Mouse (Mus musculus): ENCODE data around the gene Smtnl1.
A peak's percentile ranks its signal among the peaks of the same experiment; 100 is the strongest.

Smtnl1 gene

DNA sequence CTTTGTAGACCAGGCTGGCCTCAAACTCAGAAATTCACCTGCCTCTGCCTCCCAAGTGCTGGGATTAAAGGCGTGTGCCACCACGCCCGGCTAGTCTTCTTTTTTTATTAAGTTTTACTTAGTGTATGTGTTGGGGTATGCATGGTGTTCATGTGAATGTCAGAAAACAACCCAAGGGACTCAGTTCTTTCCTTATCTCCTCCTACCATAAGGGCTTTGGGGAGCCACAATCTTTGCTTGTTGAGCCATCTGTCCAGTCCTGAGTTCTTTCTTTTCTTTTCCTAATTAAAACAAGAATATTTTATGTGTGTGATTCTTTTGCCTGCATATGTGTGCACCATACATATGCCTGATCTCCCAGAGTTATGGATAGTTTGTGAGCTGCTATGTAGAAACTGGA, 29.3 kb downstream of the Smtnl1 start:
- peak; percentile 42 for DNase-seq (ENCODE audit: low spot score)

DNA sequence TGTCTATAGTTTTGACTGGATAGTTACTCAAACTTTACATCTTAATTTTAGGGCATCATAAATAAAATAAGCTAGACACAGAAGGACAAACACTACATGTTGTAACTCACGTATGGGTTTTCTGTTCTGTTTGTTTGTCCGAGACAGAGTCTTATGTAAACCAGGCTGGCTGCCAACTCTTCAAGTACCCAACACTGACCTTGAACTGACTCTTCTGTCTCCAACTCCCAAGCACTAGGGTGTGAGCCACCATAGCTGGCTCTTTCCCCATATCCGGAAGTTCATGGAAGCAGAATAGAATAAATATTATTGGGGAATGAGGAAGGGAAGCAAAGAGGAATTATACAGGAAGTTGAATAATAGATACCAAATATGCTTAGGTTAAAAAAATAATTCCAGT, 29.9 kb downstream of the Smtnl1 start:
- no peak for DNase-seq (ENCODE audit: low spot score)

DNA sequence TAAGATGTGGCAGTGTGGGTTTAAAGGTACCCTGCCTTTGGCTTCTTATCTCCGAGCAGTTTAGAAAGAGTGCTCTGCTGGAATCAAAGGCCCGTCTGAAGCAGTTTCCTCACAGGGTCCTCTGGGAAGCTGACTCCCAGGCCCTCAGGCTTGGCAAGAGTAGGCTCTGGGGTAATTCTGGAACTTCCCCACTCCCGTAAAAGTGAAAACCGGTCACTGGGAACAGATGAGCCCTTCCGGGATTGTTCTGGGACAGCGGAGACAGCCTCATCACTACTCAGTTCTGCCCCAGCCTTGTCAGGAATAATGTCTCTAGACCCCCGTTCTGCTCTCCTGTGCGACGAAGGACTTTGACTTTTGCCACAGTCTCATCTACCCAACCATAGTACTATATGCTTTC, 32.0 kb downstream of the Smtnl1 start:
- no peak for DNase-seq (ENCODE audit: low spot score)

DNA sequence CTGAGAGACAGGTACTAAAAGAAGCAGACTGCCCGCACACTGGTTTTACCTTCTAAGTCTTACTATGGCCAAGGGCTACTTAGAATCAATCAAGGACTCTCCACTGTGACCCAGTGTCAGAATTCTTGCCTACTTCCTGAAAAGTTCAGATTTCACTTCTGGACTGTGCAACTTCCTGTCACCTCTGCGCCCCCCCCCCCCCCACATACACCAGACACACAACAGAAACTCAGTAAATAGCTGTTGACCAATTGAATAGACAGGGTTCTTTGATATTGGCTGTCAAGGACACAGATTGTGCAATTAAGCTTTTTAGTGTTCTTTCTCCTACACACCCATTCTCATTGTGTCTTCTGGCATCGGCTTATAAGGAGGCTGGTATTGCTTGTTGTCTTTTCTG, 34.1 kb downstream of the Smtnl1 start:
- no peak for DNase-seq (ENCODE audit: low spot score)

DNA sequence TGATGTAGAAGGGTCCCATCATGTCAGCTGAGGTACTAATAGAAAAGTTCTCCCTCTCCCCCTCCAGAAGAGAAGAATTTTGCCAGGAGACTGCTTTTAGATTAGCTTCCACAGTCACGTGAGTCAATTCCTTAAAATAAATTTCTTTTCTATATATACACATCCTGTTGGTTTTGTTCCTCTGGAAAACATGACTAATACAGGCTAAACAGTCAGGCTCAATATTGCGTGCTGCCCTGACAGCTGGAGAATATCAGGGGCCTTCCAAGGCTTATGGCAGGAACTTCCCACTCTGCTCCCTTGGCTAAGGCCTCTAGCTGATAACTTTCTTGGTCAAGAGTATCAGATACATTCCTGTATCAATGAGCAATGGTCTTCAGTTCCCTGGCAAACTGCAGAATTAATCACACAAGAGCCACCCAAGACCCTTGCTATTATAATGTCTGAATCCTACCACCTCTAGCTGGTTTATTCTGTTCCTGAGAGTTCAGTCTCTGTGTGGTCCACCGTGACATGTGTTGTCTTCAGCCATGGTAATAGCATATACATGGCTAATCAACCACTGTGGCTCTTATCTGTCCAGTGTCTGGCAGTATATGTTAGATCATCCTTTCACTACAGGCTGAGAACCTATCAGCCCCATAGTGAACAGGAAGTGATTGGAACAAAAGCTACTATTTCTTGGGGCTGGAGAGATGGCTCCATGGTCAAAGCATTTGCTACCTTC, 38.4 kb downstream of the Smtnl1 start:
- DNase-seq (ENCODE audit: low spot score): no peak

DNA sequence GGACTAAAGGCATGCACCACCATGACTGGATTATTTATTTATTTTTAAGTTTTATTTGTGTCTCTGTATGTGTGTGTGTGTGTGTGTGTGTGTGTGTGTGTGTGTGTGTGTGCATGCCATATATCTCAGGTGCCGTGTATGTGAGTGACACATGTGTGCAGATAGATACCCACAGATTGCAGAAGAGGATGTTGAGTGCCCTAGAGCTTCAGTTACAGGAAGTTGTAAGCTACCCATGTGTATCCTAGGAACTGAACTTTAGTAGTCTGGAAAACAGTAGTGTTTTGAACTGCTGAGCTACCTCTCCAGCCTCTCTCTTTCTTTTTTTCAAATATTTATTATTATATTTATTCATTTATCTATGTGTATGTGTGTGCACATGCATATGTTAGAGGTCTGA, 39.1 kb downstream of the Smtnl1 start:
- DNase-seq (ENCODE audit: low spot score): no peak

DNA sequence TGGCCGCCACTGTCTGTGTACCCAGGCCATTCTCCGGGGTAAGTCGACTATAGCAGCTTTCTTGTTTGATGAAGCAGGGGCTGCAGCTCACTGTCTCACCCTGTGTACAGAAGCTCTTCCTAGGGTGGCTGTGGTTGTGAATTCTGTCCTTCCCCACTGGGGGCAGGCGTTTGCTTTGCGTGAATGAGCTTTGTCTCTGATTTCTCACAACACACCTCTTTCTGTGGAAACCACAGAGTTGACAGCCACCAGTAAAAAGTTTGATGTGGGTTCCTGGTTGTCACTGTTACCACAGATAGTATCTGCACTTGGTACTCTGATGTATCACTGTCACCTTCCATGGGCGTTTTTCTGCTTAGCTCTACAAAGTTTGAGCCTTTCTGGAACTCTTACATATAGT, 43.2 kb downstream of the Smtnl1 start:
- no peak for DNase-seq (ENCODE audit: low spot score)

DNA sequence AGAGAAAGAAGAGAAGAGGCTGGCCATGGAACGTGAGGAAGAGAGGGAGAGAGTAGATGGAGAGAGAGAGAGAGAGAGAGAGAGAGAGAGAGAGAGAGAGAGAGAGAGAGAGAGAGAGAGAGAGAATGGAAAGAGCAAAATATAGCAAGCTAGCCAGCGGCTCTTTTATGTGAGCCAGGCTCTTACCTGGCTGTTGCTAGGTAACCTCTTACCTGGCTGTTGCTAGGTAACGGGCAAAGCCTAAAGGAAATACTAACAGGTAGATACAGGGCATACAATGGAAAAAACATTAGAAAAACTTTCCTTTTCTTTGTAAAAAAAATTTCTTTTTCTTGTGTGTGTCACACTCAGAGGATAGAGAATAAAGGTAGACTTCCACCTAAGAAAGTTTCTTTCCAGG, 44.7 kb downstream of the Smtnl1 start:
- no peak for DNase-seq (ENCODE audit: low spot score)

DNA sequence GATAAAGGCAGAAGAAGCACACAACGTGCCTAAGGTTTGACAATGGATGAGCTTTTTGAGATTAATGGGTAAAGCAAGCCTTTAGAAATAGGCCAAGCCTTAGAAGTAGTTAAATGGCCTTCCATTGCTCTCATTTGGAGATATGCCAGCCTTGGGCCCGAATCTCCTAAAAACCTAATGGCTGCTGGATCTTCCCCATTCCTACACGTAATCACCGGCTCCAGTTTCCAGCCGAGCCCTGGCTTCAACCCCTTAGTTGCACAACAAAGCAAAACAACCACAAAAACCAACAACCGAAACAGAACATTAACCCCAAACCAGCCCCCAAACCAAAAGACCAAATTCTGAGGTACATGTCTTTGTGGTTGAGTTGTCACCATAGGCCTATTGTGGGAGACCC, 46.8 kb downstream of the Smtnl1 start:
- no peak for DNase-seq (ENCODE audit: low spot score)

DNA sequence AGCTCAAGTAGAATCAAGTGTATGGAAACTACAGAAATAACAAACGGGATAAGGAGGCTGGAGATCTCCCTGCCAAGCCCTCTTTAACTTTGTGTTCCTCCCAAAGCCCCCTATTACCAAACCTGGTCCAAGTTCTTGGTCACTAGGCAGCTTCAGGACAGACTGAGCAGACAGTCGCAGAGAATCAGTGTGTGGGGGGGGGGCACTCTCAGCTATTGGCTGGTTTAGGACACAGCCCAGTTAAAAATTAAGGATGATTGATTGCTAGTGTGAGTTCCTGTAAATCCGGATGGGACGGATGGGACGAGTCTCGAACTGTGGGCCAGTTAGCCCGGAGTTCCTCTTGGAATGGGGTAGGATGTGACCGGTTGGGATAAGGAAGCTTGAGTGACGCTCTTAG, 47.2 kb downstream of the Smtnl1 start, which contains the start of gene Serping1:
TSS of gene Serping1 (minus strand) at position 204 of the 400 bp plus-strand sequence.
- no peak for DNase-seq (ENCODE audit: low spot score)

DNA sequence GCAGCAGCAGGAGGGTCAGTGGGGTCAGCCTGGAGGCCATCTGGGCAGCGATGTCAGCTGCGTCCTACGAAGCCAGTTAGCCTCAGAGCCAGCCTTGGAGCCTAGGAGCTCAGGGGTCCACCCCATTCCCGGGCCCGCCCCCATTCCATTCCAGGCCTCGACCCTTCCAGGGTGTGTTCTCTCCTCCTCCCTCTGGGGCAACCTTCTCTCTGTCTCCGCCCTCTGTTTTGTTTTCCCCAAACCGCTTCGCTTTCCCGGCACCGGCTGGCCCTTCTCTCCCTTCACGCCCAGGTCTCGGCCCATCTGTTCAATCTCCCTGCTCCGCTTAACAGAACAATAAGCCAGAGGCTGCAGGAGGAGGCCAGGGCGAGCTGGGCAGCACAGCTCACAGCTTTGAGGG, 47.7 kb downstream of the Smtnl1 start:
- DNase-seq (ENCODE audit: low spot score): no peak

DNA sequence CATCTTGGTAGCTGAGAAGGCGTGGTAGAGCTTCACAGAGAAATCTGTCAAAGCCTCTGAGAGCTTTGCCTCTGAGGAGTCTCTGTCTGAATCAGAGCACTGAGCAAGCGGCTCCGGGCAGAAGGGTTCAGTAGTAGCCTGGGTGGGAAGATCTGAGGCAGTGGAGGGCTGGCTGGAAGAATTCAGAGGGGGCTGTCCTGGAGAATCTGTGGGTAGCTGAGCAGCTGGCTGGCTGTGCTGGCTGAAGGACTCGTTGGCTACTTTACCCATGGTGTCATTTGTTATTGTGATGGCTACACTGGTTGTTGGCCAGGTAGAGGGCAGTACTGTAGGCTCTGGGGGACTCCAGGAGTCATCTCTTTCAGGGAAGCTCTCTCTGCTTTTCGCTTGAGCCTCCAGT, 49.3 kb downstream of the Smtnl1 start:
- no peak for DNase-seq (ENCODE audit: low spot score)

DNA sequence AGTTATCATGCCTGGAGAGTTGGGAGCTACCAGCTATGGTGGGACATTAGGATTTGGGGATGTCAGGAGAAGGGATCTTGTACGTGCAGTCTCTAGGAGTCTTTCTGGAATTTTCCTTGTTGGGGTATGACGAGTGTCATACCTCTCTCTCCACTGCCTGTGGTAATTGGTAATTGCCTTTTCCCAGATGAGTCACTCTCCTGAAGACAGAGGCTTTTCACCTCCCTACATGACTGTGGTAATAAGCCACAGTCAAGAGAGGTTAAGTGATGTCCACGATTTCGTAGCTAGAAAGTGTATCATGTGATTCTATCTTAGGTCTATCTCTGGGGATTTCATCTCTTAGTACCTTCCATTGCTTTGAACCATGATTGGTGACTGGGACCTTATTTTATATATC, 50.0 kb downstream of the Smtnl1 start:
- DNase-seq (ENCODE audit: low spot score): no peak

DNA sequence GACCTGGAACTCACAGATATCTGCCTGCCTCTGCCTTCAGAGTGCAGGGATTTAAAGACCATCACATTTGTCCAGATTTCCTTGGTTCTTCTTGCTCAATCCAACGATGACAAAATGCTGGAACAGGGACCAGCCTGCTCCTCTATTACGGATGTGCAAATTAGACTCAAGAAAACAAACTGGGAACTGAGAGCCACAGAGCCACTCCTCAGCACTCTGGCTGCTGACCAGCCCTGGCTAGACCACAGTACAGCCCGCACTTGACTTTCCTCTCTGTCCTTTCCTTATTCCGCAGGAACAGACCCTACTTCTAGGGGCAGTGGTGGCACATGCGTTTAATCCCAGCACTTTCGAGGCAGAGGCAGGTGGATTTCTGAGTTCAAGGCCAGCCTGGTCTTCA, 52.0 kb downstream of the Smtnl1 start:
- no peak for DNase-seq (ENCODE audit: low spot score)

DNA sequence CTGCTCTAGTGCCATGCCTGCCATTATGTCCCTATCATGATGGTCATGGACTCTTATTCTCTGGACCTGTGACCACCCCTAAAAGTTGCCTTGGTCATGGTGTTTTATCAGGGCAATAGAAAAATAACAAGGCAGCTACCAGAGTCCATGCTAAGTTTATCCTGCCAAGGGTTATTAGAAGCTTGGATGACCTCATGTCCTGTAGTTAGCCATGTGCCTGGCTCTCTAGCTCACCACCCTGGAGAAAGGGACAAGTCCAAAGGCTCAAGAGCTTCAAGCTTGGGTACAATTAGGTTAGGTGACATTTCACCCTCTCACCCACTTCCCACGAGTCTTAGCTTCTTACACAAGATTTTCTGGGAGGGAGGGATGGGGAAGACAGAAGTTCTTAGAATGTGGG, 59.6 kb downstream of the Smtnl1 start:
- DNase-seq (ENCODE audit: low spot score): no peak

DNA sequence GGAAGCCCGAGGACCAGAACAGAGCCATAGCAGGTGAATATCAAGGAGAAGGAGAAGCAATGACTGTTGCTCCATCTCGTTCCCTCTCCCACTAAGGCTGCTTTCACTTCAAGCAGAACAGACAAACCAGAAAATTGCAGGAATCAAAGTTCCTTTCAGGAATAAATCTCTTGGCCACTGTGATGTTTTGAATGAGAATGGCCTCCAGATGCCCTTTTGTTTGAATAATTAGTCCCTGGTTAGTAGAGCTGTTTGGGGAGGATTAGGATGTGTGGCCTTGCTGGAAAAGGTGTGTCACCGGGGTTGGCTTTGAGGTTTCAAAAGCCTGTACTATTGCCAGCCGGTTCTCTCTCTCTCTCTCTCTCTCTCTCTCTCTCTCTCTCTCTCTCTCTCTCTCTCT, 60.2 kb downstream of the Smtnl1 start:
- DNase-seq (ENCODE audit: low spot score): no peak

DNA sequence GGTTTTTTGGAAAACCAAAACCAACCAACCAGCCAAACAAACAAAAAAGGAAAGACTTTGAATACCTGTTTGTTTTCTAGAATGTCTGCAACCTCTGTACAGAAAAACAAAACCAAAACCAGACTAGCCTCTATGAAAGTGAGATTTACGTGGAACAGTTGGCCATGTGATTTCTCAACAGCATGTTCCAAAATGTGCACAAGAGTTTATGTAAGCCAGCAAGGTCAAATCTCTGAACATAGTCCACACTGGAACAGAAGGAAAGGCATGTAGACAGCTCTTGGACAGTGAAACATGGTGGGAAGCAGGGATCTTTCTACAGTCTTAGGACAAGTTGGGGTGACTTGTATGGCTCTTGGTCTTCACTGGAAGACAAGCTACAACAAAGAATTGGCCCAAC, 60.6 kb downstream of the Smtnl1 start:
- DNase-seq (ENCODE audit: low spot score): no peak

DNA sequence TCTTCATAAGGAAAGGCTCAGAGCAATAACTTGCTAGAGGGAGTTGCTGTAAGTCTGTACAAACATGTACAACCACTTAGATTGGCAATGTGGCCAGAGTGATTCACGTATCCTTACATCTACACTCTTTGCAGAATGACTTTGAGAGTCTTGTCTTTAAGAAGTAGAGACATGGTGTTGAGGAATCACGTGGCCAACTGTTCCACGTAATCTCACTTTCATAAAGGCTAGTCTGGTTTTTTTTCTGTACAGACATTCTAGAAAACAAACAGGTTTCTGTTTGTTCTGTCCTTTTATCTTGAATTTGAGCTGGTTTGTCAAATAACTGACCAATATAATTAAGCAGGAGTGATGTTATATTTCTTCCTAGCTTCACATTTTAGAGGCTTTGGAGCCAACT, 61.1 kb downstream of the Smtnl1 start:
- DNase-seq (ENCODE audit: low spot score): no peak

All from c-Kit-positive CD71-positive TER-119-positive erythroid progenitor cells, embryonic 14.5 days (primary cell).